Mouse (Mus musculus): ENCODE results near the gene Col28a1. TPM values are rescaled to one million over a fixed set of nuclear protein-coding genes. Genes with fewer than 3 reads are reported as not detected.
A peak's percentile ranks its signal among the peaks of the same experiment; 100 is the strongest.

The Col28a1 gene
- total RNA-seq (2021): under 1 TPM; 0.32 to 0.70 TPM
- 0.27 and 0.35 TPM in 2 replicates for polyA plus RNA-seq (2012; rRNA removed)
- long read RNA-seq: 0 reads

DNA sequence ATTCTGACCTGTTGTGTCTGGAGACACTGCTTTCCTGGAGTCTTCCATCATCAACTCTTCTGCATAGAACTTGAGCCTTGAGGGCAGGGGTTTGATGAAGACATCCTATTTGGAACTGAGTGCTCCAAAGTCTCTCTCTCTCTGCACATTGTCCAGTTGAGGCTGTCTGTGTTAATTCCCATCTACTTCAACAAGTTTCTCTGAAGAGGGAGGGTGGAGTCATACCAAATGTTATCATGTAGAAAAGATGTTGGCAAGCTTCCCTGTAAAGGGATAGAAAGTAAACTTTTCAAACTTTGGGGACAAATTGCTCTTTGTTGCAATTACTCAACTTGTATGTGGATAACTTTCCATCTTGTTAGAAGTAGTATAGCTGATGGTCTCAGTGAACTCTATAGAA, at the start of gene Col28a1:
Gene Col28a1 (minus strand): TSS at position 101 of the 400 bp plus-strand sequence.
- intact Hi-C loops (cut with DNase I): no loop called here
- H3K79me2 ChIP-seq (replicated peaks; ENCODE audit: control insufficient read depth, insufficient read depth, low read length): no peaks in the 10 kb centered on the region
- DNase-seq: no peak
- H3K4me1 ChIP-seq (ENCODE audit: control insufficient read depth, insufficient read depth, low read length): no peaks in the 10 kb centered on the region
- no peak within 1 kb of the TSS for H3K9ac ChIP-seq (ENCODE audit: low read depth, low read length)
- H3K27ac ChIP-seq: no peak within 1 kb of the TSS
- H3K4me3 ChIP-seq: no peak within 1 kb of the TSS
- H3K27me3 ChIP-seq (ENCODE audit: control insufficient read depth, insufficient read depth, low read length): no peaks in the 10 kb centered on the region
- no peaks in the 10 kb centered on the region for H3K36me3 ChIP-seq (ENCODE audit: control insufficient read depth, insufficient read depth, low read length)
- no peak for TF ChIP-seq CTCF (IDR thresholded peaks at IDR 0.05)
- TF ChIP-seq EP300 (IDR thresholded peaks at IDR 0.05; ENCODE audit: insufficient read depth, low read depth, low read length): no peak
- TF ChIP-seq POLR2A (IDR thresholded peaks at IDR 0.05; ENCODE audit: insufficient read depth, low read depth, low read length): no peak

DNA sequence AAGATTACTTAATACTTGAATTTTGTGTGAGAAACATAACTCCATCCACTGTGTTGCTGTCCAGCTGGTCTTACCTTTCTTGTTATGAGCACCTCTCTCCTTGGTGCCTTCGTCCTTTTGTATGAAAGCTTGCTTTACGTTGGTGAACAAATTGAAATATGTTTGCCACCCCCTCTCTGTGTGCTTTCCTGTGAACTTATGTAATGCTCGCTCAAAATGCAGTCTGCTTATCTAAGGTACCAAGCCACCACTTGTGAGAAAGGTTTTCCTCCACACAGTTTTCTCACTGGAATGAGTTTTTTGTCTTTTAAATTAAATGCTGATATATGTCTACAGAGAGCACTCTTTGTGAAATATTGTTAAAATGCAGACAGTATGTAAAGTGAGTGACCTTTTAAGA, 36.2 kb upstream of the Col28a1 start:
- H3K36me3 ChIP-seq (ENCODE audit: control insufficient read depth, insufficient read depth, low read length): peaks cover 5% of the 10 kb centered on the region; the same call in 1 of the 2 replicates

DNA sequence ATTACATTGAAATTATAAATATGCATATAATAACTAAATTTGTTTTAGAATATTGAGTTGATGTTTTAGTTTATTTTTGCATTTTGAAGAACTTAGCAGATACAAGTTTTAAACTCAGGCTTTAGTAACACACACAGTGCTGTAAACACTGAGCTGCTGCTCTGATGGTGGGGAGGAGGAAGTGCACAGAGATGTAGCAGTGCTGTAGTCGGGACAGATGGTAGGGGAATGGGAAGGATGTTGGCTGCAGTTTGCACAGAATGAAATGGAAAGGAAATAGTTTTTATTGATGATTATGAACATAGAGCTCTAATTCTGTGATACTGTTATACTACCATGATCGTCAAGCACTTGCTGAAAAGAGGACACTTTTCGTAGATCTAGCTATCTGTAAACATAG, 34.6 kb upstream of the Col28a1 start:
- intact Hi-C loops (cut with DNase I): no loop called here
- WGBS: 77% methylated on average over 3 of the region's 3 CpGs
- DNase-seq: no peak

More for the DNA sequence above, 36.2 kb upstream of the Col28a1 start:
- Histone ChIP-seq H3K27me3 (ENCODE audit: control insufficient read depth, insufficient read depth, low read length) (no peaks in the 10 kb centered on the region), H3K27ac (no peak overlapping the region), H3K4me3 (no peak overlapping the region), H3K79me2 (replicated peaks; ENCODE audit: control insufficient read depth, insufficient read depth, low read length) (no peaks in the 10 kb centered on the region), H3K4me1 (ENCODE audit: control insufficient read depth, insufficient read depth, low read length) (no peaks in the 10 kb centered on the region), H3K9ac (ENCODE audit: low read depth, low read length) (no peak overlapping the region)
- WGBS: 88% methylated on average over 3 of the region's 3 CpGs
- no peak for DNase-seq
- no peak for TF ChIP-seq POLR2A (IDR thresholded peaks at IDR 0.05; ENCODE audit: insufficient read depth, low read depth, low read length)
- no peak for TF ChIP-seq EP300 (IDR thresholded peaks at IDR 0.05; ENCODE audit: insufficient read depth, low read depth, low read length)
- no peak for TF ChIP-seq CTCF (IDR thresholded peaks at IDR 0.05)
- intact Hi-C loops (cut with DNase I): no loop called here

DNA sequence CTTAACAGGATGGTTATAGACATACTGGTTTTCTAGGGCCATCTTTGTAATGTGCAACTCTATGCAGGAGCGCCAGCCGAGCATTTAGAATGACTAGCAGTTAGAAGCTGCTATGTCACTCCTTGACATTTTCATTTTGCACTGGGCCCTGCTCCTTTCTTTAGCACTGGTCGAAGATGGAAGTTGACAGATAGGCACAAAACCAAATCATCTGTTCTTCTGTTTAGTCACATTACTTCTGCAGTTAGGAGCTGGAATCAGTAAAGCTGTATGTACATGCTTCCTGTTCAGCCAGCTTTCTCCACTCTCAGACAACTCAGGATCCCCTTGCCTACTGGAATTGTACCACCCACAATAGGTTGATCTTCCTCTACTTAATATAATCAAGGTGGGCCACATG, 18.2 kb upstream of the Col28a1 start:
- Histone ChIP-seq H3K4me1 (ENCODE audit: control insufficient read depth, insufficient read depth, low read length) (peaks cover 1% of the 10 kb centered on the region; the same call in 1 of the 2 replicates), H3K27me3 (ENCODE audit: control insufficient read depth, insufficient read depth, low read length) (no peaks in the 10 kb centered on the region), H3K36me3 (ENCODE audit: control insufficient read depth, insufficient read depth, low read length) (peaks cover 10% of the 10 kb centered on the region), H3K4me3 (no peak overlapping the region), H3K79me2 (replicated peaks; ENCODE audit: control insufficient read depth, insufficient read depth, low read length) (peaks cover 2% of the 10 kb centered on the region; the same call in 1 of the 2 replicates), H3K9ac (ENCODE audit: low read depth, low read length) (no peak overlapping the region), H3K27ac (no peak overlapping the region)
- intact Hi-C loops (cut with DNase I): no loop called here
- DNase-seq: no peak
- TF ChIP-seq EP300 (IDR thresholded peaks at IDR 0.05; ENCODE audit: insufficient read depth, low read depth, low read length): no peak
- no peak for TF ChIP-seq POLR2A (IDR thresholded peaks at IDR 0.05; ENCODE audit: insufficient read depth, low read depth, low read length)
- no peak for TF ChIP-seq CTCF (IDR thresholded peaks at IDR 0.05)
- WGBS: 87% methylated on average over 3 of the region's 3 CpGs

More for the DNA sequence above, 34.6 kb upstream of the Col28a1 start:
- no peak overlapping the region for H3K9ac ChIP-seq (ENCODE audit: low read depth, low read length)
- TF ChIP-seq EP300 (IDR thresholded peaks at IDR 0.05; ENCODE audit: insufficient read depth, low read depth, low read length): no peak
- TF ChIP-seq CTCF (IDR thresholded peaks at IDR 0.05): no peak
- no peak for TF ChIP-seq POLR2A (IDR thresholded peaks at IDR 0.05; ENCODE audit: insufficient read depth, low read depth, low read length)
- H3K79me2 ChIP-seq (replicated peaks; ENCODE audit: control insufficient read depth, insufficient read depth, low read length): no peaks in the 10 kb centered on the region
- no peaks in the 10 kb centered on the region for H3K27me3 ChIP-seq (ENCODE audit: control insufficient read depth, insufficient read depth, low read length)
- H3K36me3 ChIP-seq (ENCODE audit: control insufficient read depth, insufficient read depth, low read length): peaks cover 5% of the 10 kb centered on the region; the same call in 1 of the 2 replicates
- H3K4me3 ChIP-seq: no peak overlapping the region
- no peak overlapping the region for H3K27ac ChIP-seq
- no peaks in the 10 kb centered on the region for H3K4me1 ChIP-seq (ENCODE audit: control insufficient read depth, insufficient read depth, low read length)

DNA sequence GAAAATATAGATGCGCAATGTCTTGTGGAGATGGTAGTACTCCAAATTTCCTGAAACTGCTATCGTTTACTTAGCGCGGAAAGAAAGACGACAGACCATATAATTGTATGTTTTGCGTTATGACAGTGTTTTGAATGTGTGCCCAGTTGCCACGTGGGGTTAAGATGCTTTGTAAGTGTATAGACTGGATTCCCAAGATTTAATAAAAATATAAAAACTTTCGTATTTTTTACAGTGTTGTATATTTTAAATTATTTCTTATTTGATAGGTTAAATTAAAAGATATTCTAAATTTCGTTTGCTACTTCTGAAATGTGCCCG, 17.4 kb upstream of the Col28a1 start:
- Histone ChIP-seq H3K4me3 (peak overlapping the region; percentile 91), H3K4me1 (ENCODE audit: control insufficient read depth, insufficient read depth, low read length) (peaks cover 1% of the 10 kb centered on the region; the same call in 1 of the 2 replicates), H3K9ac (ENCODE audit: low read depth, low read length) (peak overlapping the region; percentile 93), H3K27me3 (ENCODE audit: control insufficient read depth, insufficient read depth, low read length) (no peaks in the 10 kb centered on the region), H3K27ac (peak overlapping the region; percentile 87), H3K79me2 (replicated peaks; ENCODE audit: control insufficient read depth, insufficient read depth, low read length) (peaks cover 2% of the 10 kb centered on the region; the same call in 1 of the 2 replicates), H3K36me3 (ENCODE audit: control insufficient read depth, insufficient read depth, low read length) (peaks cover 10% of the 10 kb centered on the region)
- 12% methylated on average over 10 of the region's 10 CpGs for WGBS
- no peak for DNase-seq
- TF ChIP-seq EP300 (IDR thresholded peaks at IDR 0.05; ENCODE audit: insufficient read depth, low read depth, low read length): no peak
- no peak for TF ChIP-seq POLR2A (IDR thresholded peaks at IDR 0.05; ENCODE audit: insufficient read depth, low read depth, low read length)
- TF ChIP-seq CTCF (IDR thresholded peaks at IDR 0.05): no peak
- intact Hi-C loops (cut with DNase I): loop anchor here (1.0 to 2.0 kb wide), 2 partner anchors 49 to 365 kb away; partner anchors contain the start of genes C1galt1, Gm45062, Rpa3 and Umad1

DNA sequence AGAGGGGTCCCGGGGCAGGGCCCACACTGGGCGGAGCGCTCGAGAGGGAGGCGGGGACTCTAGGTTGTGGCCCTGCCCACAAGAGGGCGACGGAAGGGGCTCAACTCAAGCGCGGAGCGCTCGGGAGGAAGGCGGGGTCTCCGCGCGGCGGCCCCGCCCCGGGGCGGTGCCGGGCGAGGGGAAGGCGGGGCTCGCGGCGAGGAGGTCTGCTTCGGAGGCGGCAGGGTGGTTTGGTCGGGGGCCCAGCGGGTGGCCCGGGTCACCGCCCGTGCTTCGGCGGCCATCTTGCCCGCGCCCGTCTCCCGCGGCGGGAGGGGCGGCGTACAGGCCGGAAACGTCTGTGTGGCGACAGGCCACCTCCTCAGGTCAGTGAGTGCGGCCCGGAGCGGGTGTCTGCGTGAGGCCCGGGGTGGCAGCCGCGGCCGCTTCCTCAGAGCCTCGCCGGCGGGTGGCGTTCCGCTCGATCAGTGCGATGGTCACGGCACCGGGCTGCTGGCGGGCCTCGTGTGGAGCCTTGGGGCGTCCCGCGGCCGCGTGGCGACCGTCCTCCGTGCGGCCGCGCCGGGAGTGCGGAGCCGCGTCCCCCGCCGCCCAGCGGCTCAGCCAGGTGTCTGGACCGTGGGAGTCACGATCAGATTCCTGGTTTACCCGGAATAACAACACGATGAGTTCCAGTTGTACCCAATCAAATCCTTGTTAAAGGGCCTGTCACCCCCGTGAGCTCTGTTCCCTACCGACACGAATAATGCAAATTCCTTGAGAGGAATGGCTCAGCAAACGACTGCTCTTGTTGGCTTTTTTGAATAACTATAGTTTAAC, 16.8 kb upstream of the Col28a1 start, which contains the start of gene Mios:
Gene Mios (plus strand): TSS at position 176 of the 819 bp plus-strand sequence.
- H3K27ac ChIP-seq: peak within 1 kb of the TSS; percentile 87
- peaks cover 2% of the 10 kb centered on the region; the same call in 1 of the 2 replicates for H3K79me2 ChIP-seq (replicated peaks; ENCODE audit: control insufficient read depth, insufficient read depth, low read length)
- WGBS: under 1% methylated on average over 84 of the region's 90 CpGs
- DNase-seq: peak; percentile 92 to 94
- peaks cover 1% of the 10 kb centered on the region; the same call in 1 of the 2 replicates for H3K4me1 ChIP-seq (ENCODE audit: control insufficient read depth, insufficient read depth, low read length)
- H3K9ac ChIP-seq (ENCODE audit: low read depth, low read length): peak within 1 kb of the TSS; percentile 93
- peaks cover 10% of the 10 kb centered on the region for H3K36me3 ChIP-seq (ENCODE audit: control insufficient read depth, insufficient read depth, low read length)
- no peaks in the 10 kb centered on the region for H3K27me3 ChIP-seq (ENCODE audit: control insufficient read depth, insufficient read depth, low read length)
- H3K4me3 ChIP-seq: peak within 1 kb of the TSS; percentile 91
- TF ChIP-seq POLR2A (IDR thresholded peaks at IDR 0.05; ENCODE audit: insufficient read depth, low read depth, low read length) (no peak; the same call in 1 of the 2 replicates), EP300 (IDR thresholded peaks at IDR 0.05; ENCODE audit: insufficient read depth, low read depth, low read length) (no peak), CTCF (IDR thresholded peaks at IDR 0.05) (peak; percentile 54)
- intact Hi-C loops (cut with DNase I): loop anchor here (1.0 to 2.0 kb wide), 2 partner anchors 50 to 364 kb away; partner anchors contain the start of genes C1galt1, Gm45062, Rpa3 and Umad1

All from heart, adult 2 months (tissue).